Mouse (Mus musculus) limb, embryonic 13.5 days (tissue): ENCODE measurements at regions not wholly inside any gene's neighbourhood (a gene's known extent, or its start where the extent isn't known, plus 50 kb on each side); places are given as distances from the start of the nearest gene placed in this dataset.

Experiments
- ATAC-seq: fragments of 200-750 bp; cut with Nextera tagmentation; 2 replicates; pipeline ENCODE4 v1.8.0; 2017; ENCODE audit warnings: low read depth, moderate number of reproducible peaks, moderate TSS enrichment; ENCODE audit not compliant: low FRiP score
- H3K27ac ChIP-seq: fragments of 300-500 bp; sonication (generic); 2 replicates; pipeline ENCODE4 v1.5.1; 2015; ENCODE audit warnings: inconsistent platforms, mild to moderate bottlenecking, moderate library complexity
- H3K27me3 ChIP-seq: fragments of 300-500 bp; sonication (generic); 2 replicates; pipeline ENCODE4 v1.6.1; 2015; ENCODE audit warnings: mild to moderate bottlenecking, inconsistent platforms
- H3K36me3 ChIP-seq: fragments of 300-500 bp; sonication (generic); 2 replicates; pipeline ENCODE4 v1.6.1; 2015; ENCODE audit warnings: inconsistent platforms, mild to moderate bottlenecking, moderate library complexity
- H3K4me1 ChIP-seq: fragments of 300-500 bp; sonication (generic); 2 replicates; pipeline ENCODE4 v1.6.1; 2015; ENCODE audit warnings: inconsistent platforms
- H3K4me2 ChIP-seq: fragments of 300-500 bp; sonication (generic); replicated peaks from 2 replicates; pipeline ENCODE4 v1.6.1; 2015; ENCODE audit warnings: inconsistent platforms, mild to moderate bottlenecking, moderate library complexity
- H3K4me3 ChIP-seq: fragments of 300-500 bp; sonication (generic); 2 replicates; pipeline ENCODE4 v1.5.1; 2015; ENCODE audit warnings: moderate library complexity, mild to moderate bottlenecking, inconsistent platforms
- H3K9ac ChIP-seq: fragments of 300-500 bp; sonication (generic); 2 replicates; pipeline ENCODE4 v1.6.1; 2015; ENCODE audit warnings: mild to moderate bottlenecking, inconsistent platforms
- H3K9me3 ChIP-seq: fragments of 300-500 bp; sonication (generic); 2 replicates; pipeline ENCODE4 v1.6.1; 2016; ENCODE audit warnings: inconsistent platforms
- WGBS: fragments of 180-500 bp; shearing (Covaris S2); methylation state at CpG from one replicate; pipeline ENCODE4 v1.1.7; 2015; 5-methylcytosine and 5-hydroxymethylcytosine counted together

- Histone ChIP-seq H3K4me1 (no peaks in the 10 kb centered on the region), H3K27me3 (no peaks in the 10 kb centered on the region), H3K4me2 (no peak overlapping the region), H3K9me3 (no peaks in the 10 kb centered on the region), H3K4me3 (no peak overlapping the region), H3K36me3 (no peaks in the 10 kb centered on the region), H3K27ac (no peak overlapping the region), H3K9ac (no peak overlapping the region)
- ATAC-seq = no peak
- 72% methylated on average over 3 of the region's 3 CpGs for WGBS
Measured at GRCm38 (mm10) chr5:80766591-80766990, 253.3 kb upstream of the Adgrl3 start.

GRCm38 (mm10) chr5:80783892-80784291 is 236.0 kb upstream of the Adgrl3 start:
- H3K27me3 ChIP-seq = no peaks in the 10 kb centered on the region
- H3K4me1 ChIP-seq = no peaks in the 10 kb centered on the region
- 86% methylated on average over 4 of the region's 4 CpGs for WGBS
- no peak for ATAC-seq
- no peaks in the 10 kb centered on the region for H3K36me3 ChIP-seq
- H3K9ac ChIP-seq = no peak overlapping the region
- H3K4me3 ChIP-seq = no peak overlapping the region
- no peak overlapping the region for H3K27ac ChIP-seq
- H3K9me3 ChIP-seq = no peaks in the 10 kb centered on the region
- H3K4me2 ChIP-seq = no peak overlapping the region

DNA sequence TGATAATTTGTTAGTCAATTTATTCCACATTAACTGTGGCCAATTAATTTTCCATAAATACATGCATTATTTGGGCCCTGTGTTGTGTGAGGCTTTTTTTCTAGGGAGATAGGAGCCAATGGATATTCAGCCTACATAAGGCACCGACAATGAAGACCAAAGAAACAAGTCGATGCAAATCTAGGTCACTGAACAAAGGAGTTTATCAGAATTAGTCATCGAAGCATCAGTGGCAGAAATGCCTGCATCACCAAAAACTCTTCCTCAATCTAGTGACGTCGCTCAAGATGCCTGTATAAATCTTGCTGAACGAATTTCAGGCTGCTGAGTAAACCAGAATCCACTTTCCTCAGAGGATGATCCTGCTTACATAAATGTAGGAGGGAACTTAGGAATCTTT is 235.2 kb upstream of the Adgrl3 start:
- no peak overlapping the region for H3K9ac ChIP-seq
- H3K27ac ChIP-seq = no peak overlapping the region
- 88% methylated on average over 6 of the region's 6 CpGs for WGBS
- H3K9me3 ChIP-seq = no peaks in the 10 kb centered on the region
- no peaks in the 10 kb centered on the region for H3K4me1 ChIP-seq
- no peak overlapping the region for H3K4me2 ChIP-seq
- ATAC-seq = no peak
- no peaks in the 10 kb centered on the region for H3K36me3 ChIP-seq
- H3K27me3 ChIP-seq = no peaks in the 10 kb centered on the region
- H3K4me3 ChIP-seq = no peak overlapping the region

DNA sequence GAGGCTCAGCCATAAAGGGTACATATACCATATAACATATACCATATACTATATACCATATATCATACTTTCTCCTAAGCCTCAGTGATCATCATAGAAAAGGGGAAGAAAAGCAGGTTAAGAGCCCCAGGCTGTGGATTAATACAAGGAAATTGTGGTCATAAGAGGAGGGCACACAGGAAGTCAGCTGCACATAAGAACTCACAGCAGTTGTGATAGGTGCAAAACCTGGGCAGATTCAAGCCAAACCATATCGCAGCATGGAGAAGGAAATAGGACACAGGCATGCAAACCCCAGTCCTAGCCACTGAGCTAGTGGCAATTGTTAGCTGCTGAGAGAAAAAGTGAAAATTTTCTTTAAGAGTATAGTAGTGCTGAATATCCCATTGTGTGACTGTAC is 228.3 kb upstream of the Adgrl3 start:
- WGBS = 87% methylated on average over 1 of the region's 1 CpGs
- Histone ChIP-seq H3K4me3 (no peak overlapping the region), H3K27ac (no peak overlapping the region), H3K27me3 (no peaks in the 10 kb centered on the region), H3K36me3 (no peaks in the 10 kb centered on the region), H3K4me1 (no peaks in the 10 kb centered on the region), H3K4me2 (no peak overlapping the region), H3K9ac (no peak overlapping the region), H3K9me3 (no peaks in the 10 kb centered on the region)
- ATAC-seq = no peak

DNA sequence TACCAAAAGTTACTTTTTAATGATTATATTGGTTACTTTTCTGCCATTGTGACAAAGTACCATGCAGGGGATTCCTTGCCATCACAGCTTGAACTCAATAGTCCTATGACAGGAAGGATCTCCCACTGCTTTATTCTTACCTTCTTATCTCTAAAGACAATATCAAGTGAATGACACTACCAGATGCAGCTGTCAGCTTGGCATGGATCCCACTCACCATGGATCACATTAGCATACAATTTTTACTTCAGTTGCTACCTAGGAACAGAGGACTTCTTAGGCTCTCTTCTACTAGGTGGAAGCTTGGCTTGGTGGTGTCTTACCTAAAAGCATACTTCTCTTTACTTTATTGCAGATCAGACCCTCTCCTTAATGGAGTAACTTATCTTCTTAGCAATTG is 220.2 kb upstream of the Adgrl3 start:
- Histone ChIP-seq H3K27ac (no peak overlapping the region), H3K4me1 (no peaks in the 10 kb centered on the region), H3K9me3 (no peaks in the 10 kb centered on the region), H3K27me3 (no peaks in the 10 kb centered on the region), H3K4me3 (no peak overlapping the region), H3K4me2 (no peak overlapping the region), H3K36me3 (no peaks in the 10 kb centered on the region), H3K9ac (no peak overlapping the region)
- ATAC-seq = no peak

GRCm38 (mm10) chr5:80812917-80813316 is 207.0 kb upstream of the Adgrl3 start:
- no peaks in the 10 kb centered on the region for H3K27me3 ChIP-seq
- no peaks in the 10 kb centered on the region for H3K4me1 ChIP-seq
- H3K36me3 ChIP-seq = no peaks in the 10 kb centered on the region
- H3K27ac ChIP-seq = no peak overlapping the region
- H3K9ac ChIP-seq = no peak overlapping the region
- H3K4me3 ChIP-seq = no peak overlapping the region
- H3K9me3 ChIP-seq = no peaks in the 10 kb centered on the region
- ATAC-seq = no peak
- H3K4me2 ChIP-seq = no peak overlapping the region
- WGBS = 84% methylated on average over 2 of the region's 2 CpGs

DNA sequence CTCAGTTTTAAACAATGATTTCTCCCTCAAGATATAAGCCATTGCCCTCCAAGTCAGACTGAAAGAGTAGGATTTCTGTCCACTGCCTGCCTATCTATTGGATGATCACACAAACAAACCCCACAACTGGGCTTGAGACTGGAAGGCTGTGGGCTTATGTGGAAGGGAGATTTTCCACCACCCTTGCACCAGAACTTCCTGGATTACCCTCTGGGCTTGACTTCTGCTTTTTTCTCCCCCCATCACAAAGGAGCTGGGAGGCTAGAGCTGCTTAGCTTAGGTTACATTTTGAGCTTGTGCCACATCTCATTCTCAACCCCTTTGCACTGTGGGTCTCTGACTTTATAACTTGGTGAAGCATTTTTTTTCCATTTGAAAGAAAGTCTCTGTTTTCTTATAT is 200.7 kb upstream of the Adgrl3 start:
- Histone ChIP-seq H3K4me3 (no peak overlapping the region), H3K4me2 (no peak overlapping the region), H3K4me1 (no peaks in the 10 kb centered on the region), H3K27me3 (no peaks in the 10 kb centered on the region), H3K9me3 (no peaks in the 10 kb centered on the region), H3K36me3 (no peaks in the 10 kb centered on the region), H3K27ac (no peak overlapping the region), H3K9ac (no peak overlapping the region)
- ATAC-seq = no peak

DNA sequence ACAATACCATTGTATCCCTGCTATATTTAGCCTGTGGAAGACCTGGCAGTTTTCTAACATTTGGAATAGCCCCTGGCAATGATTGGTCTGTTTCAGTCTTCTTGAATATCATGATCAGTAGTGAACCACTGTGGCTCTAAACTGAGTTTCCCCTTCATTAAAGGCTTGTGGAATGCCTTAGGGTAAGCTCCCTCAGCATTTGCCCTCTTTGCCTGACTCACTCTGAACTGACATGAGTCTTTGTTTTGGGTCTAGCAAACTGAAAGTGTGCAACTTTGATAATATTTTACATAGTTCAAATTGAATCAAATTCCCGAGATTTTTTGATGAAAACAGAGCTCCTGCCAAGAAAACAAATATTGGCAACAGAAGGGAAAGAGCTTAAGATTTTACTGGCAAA is 177.4 kb upstream of the Adgrl3 start:
- WGBS = 68% methylated on average over 1 of the region's 1 CpGs
- H3K36me3 ChIP-seq = no peaks in the 10 kb centered on the region
- no peaks in the 10 kb centered on the region for H3K27me3 ChIP-seq
- no peak for ATAC-seq
- no peak overlapping the region for H3K4me2 ChIP-seq
- no peak overlapping the region for H3K27ac ChIP-seq
- H3K9me3 ChIP-seq = no peaks in the 10 kb centered on the region
- no peak overlapping the region for H3K4me3 ChIP-seq
- no peaks in the 10 kb centered on the region for H3K4me1 ChIP-seq
- no peak overlapping the region for H3K9ac ChIP-seq

DNA sequence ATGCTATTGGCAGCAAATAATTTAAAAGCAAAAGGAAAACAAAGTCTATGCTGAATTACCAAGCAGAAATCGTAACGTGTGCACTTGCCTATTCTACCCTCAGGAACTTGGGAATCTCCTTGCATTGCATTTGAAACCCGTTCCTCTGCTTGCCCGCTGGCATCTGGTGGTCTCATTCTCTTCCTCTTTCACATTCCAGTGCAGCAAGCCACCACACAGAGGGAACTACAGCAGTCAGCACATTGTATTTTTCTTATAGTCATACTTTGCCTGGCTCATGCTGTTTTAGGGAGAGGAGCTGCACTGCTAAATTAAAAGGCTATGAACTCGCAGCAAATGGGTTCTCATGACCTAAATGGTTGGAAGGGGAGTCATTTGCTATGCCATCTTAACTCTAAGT is 164.9 kb upstream of the Adgrl3 start:
- WGBS = 71% methylated on average over 5 of the region's 5 CpGs
- Histone ChIP-seq H3K27ac (no peak overlapping the region), H3K4me3 (no peak overlapping the region), H3K4me1 (no peaks in the 10 kb centered on the region), H3K36me3 (no peaks in the 10 kb centered on the region), H3K27me3 (no peaks in the 10 kb centered on the region), H3K9ac (no peak overlapping the region), H3K9me3 (no peaks in the 10 kb centered on the region), H3K4me2 (no peak overlapping the region)
- no peak for ATAC-seq

GRCm38 (mm10) chr5:80876600-80876999 is 143.3 kb upstream of the Adgrl3 start:
- Histone ChIP-seq H3K9me3 (no peaks in the 10 kb centered on the region), H3K27ac (no peak overlapping the region), H3K9ac (no peak overlapping the region), H3K27me3 (no peaks in the 10 kb centered on the region), H3K4me2 (no peak overlapping the region), H3K36me3 (no peaks in the 10 kb centered on the region), H3K4me3 (no peak overlapping the region), H3K4me1 (0 out of 2 replicates have a peak, but pooled peaks cover 6% of the 10 kb centered on the region)
- 71% methylated on average over 2 of the region's 2 CpGs for WGBS
- ATAC-seq = no peak

GRCm38 (mm10) chr5:80898230-80898629 is 121.7 kb upstream of the Adgrl3 start:
- no peak overlapping the region for H3K4me2 ChIP-seq
- no peaks in the 10 kb centered on the region for H3K36me3 ChIP-seq
- no peak overlapping the region for H3K27ac ChIP-seq
- no peaks in the 10 kb centered on the region for H3K27me3 ChIP-seq
- H3K4me1 ChIP-seq = no peaks in the 10 kb centered on the region
- H3K9ac ChIP-seq = no peak overlapping the region
- H3K4me3 ChIP-seq = no peak overlapping the region
- H3K9me3 ChIP-seq = no peaks in the 10 kb centered on the region
- 66% methylated on average over 5 of the region's 5 CpGs for WGBS
- no peak for ATAC-seq

- Histone ChIP-seq H3K9ac (no peak overlapping the region), H3K4me2 (no peak overlapping the region), H3K9me3 (no peaks in the 10 kb centered on the region), H3K36me3 (no peaks in the 10 kb centered on the region), H3K4me1 (no peaks in the 10 kb centered on the region), H3K27me3 (no peaks in the 10 kb centered on the region), H3K4me3 (no peak overlapping the region), H3K27ac (no peak overlapping the region)
- 79% methylated on average over 6 of the region's 6 CpGs for WGBS
- ATAC-seq = no peak
Measured at GRCm38 (mm10) chr5:80908771-80909170, 111.2 kb upstream of the Adgrl3 start.

- H3K27ac ChIP-seq = no peak overlapping the region
- no peak for ATAC-seq
- H3K36me3 ChIP-seq = no peaks in the 10 kb centered on the region
- H3K4me1 ChIP-seq = no peaks in the 10 kb centered on the region
- no peaks in the 10 kb centered on the region for H3K9me3 ChIP-seq
- H3K27me3 ChIP-seq = no peaks in the 10 kb centered on the region
- no peak overlapping the region for H3K9ac ChIP-seq
- 83% methylated on average over 3 of the region's 3 CpGs for WGBS
- no peak overlapping the region for H3K4me2 ChIP-seq
- H3K4me3 ChIP-seq = no peak overlapping the region
Measured at GRCm38 (mm10) chr5:80938791-80939190, 81.1 kb upstream of the Adgrl3 start.
